Mouse (Mus musculus) MEL-GATA-1-ER (cell line): Measurements from ENCODE around the gene Tfap4.
"Not testable (repeated sequence)": the region's sequence is repeated elsewhere in the genome, so short reads cannot be mapped to it uniquely, and the experiment has no call there.

ENCODE experiments used
- DNase-seq: peaks from one replicate; pipeline ENCODE4 v3.0.0-alpha.2; 2012; ENCODE audit warnings: low read depth; ENCODE audit errors: extremely low read depth

Tfap4 gene

GRCm38 (mm10) chr16:4593971-4594813, 34.5 kb upstream of the Tfap4 start, which contains the start of gene Glis2:
Glis2 (plus strand) TSS chr16:4594713.
- DNase-seq, result peak; percentile 24

- DNase-seq, result no peak
Measured at GRCm38 (mm10) chr16:4592909-4593875, 33.5 kb upstream of the Tfap4 start.

- DNase-seq, result no peak
Measured at GRCm38 (mm10) chr16:4590236-4590635, 30.6 kb upstream of the Tfap4 start.

GRCm38 (mm10) chr16:4587516-4588210, 28.0 kb upstream of the Tfap4 start:
- DNase-seq, result no peak

DNA sequence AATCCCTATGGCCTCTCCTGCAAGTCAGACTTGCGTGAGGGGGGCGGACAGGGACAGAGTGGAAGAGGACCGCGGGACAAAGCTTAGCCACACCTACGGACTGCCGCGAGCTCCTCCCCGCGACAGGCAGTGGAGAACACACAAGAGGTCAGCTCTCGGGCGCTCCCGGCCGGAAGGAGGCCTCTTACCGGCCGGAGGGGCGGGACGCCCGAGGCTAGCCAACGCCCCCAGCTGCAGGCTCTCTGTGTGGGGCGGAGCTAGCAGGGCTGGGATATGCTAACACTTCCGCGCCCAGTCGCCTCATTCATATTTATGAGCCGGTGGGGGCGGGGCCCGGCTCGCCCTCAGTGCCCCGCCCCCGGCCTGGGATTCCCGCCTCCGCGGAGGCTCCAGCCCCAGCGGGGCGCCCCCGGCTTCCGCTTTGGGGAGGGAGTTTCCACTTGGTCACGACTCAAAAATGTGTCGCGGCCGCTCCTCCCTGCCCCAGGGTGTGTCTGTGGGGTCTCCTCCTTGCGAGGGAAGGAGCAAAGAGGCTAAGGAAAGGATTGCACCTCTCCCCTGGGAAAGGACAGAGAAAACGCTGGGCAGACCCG, 27.0 kb upstream of the Tfap4 start:
- DNase-seq, result peak; percentile 84

DNA sequence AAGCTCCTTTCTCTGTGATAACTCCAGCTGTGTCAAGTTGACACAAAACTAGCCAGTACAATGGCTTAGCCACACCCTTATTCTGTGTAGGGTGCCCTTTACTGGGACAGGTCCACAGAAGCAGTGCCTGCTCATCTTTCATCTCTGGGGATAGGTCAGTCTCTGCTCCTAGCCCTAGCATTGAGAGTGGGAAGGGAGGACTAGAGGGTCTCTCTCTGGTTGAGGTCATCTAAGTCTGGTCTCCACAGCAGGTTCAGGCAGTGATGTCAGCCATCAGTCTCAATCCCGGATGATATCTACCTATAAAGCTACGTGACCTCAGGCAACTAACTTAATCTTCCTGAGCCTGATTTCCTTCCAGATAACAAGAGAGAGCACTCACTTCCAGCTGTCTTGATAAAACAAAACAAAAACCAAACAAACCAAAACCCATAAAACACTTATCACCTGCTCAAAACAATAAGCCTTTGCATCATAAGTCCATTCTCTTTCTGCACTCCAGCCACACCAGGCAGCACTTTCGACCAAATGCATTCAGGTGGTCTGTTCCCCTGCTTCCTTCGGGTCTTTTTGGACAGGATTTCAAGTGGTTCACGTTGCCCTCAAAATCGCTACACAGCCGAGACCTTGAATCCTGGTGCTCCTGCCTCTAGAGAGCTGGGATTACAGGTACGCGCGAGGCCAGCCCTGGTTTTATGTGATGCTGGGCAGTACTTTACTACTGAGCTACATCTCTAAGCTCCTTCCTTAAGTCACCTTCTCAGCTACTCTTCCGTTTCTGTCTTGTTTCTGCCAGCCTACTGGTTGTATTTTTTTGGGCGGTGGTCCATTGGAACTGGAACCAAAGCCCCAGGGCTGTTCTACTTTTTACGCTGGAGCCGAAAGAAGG, 26.2 kb upstream of the Tfap4 start:
- peak; percentile 24 for DNase-seq

GRCm38 (mm10) chr16:4584438-4584837, 24.8 kb upstream of the Tfap4 start:
- DNase-seq, result no peak

DNA sequence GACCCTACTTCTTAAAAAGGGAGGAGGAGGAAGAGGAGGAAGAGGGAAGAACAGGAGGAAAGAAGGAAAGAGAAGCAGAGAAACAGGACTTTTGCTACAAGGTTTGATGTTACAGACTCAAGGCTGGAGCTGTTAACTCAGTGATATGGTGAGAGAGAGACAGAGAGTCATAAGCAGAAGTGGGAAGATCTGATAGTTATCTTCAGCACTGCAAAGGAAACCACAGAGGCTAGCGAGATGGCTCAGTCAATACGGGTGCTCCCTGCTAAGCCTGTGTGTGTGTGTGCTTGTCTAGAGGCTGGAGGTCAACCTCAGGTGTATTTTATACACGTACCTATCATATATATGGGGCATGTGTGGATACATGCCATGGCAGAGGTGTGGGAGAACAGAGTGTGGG, 24.2 kb upstream of the Tfap4 start:
- peak; percentile 68 for DNase-seq

DNA sequence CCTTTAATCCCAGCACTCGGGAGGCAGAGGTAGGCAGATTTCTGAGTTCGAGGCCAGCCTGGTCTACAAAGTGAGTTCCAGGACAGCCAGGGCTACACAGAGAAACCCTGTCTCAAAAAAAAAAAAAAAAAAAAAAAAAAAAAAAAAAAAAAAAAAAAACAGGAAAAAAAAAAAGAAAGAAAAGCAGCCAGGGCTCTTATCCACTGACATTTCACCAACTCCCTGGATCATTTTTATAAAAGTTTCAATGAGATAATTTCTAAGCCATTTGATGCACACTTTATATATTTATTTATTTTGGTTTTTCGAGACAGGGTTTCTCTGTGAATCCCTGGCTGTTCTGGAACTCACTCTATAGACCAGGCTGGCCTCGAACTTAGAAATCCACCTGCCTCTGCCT, 21.5 kb upstream of the Tfap4 start:
- not testable (repeated sequence) for DNase-seq

DNA sequence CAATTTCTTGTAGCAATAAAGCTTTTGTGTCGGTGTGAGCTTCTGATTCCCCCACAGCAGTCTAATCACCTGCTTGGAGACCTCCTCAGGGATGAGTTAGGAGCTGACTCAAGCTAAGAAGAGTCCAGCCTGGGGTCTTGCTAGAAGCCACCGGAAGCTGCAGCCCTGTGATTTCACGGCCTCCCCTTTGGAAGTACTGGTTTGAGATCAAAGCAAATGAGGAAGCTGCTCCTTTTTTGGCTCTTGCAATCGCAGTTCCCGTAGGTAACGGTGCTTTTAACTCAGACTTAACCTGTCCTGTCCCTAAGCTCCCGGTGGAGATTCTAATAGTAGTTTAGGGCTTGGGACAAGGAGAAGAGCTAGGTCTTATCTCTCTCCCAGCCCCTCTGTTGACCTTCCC, 19.0 kb upstream of the Tfap4 start:
- DNase-seq, result no peak

GRCm38 (mm10) chr16:4576873-4577272, 17.2 kb upstream of the Tfap4 start:
- no peak for DNase-seq

GRCm38 (mm10) chr16:4576038-4576437, 16.4 kb upstream of the Tfap4 start:
- DNase-seq, result no peak

DNA sequence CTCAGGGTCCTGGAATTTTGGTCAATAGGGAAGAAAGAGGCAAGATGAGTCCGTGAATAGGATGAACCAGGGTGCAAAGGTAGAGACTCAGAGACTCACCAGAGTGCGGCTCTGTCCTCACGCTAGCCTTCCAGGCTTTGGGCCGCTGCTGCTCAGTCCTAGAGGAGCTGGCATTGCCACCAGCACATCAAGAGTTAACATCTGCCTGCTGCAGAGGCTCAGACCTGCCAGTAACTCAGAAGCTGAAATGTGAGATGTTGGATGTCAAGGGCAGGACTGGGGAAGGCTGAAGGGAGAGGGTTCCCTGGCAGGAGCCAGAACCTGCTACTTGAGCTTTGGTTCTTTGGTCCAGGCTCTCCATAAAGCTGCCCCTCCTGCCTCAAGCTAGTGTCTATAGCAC, 11.1 kb upstream of the Tfap4 start:
- DNase-seq, result no peak

DNA sequence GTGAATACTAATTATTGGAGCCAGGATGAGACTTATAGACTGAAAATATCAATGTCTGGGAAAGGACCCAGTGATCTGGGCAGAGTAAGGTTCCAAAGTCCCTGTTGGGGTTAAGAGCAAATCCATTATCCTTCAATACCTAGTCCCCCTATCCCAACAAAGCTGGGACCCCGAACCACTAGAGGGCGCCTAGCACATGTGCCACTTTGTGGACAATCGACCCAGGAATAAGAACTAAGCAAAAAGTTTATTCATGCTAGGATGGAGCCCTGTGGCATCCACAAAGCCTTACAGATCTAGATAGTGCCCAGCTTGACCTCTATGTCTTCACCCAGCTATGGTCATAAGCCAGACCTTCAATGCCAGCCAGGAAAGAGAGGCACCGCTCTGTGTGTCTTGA, 8.3 kb upstream of the Tfap4 start:
- peak; percentile 60 for DNase-seq

GRCm38 (mm10) chr16:4560145-4560952, 695 bp upstream of the Tfap4 start:
- DNase-seq, result no peak

DNA sequence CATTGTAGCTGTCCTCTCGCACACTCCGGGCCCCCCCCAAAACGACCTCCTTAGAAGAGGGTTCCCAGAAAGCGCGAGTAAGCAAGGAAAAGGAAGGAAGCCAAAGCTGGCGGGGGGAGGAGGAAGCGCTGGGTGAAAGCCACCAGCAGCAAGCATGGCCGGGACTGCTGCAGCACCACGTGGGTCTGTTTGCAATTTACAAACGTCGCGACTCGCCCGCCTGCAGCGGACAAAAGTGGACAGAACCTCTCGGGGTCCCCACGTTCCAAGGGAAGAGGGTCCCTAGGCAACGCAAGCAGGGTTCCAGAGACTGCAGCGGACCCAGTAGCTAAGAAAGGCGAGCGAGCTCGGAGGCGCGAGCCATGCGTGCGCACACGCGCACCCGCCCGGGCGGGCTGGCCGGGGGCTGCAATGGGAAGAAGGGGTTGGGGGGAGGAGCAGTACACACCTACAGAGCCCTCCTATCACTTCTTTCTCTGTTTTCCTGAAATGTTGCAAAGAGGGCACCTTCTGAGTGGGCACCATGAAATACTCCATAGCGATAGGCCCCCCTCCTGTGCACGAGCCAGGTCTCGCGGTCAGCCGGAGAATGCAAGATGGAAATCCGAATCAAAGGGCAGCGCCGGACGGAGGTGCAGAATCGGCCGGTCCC, 548 bp downstream of the Tfap4 start:
- DNase-seq, result no peak

GRCm38 (mm10) chr16:4558384-4558979, 1.2 kb downstream of the Tfap4 start:
- DNase-seq, result peak; percentile 87

DNA sequence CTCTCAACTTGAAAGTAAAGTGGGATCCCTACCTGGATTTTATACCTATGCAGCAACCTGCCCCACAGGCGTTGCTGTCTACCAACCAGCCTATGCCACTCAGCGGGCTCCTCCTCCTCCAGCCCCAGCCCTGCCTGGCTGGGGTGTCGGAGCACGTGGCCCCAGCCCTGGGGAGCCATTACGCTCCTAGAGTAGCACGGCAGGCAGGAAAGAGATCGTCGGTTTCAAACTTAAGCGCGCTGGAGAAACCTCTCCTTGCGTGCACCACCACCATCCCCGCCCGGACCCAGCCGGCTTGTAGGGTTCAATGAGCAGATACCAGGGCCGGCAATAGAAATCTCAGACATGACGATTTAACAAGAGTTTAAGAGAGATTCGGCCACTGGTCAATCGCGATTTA, 1.7 kb downstream of the Tfap4 start:
- no peak for DNase-seq
